Mouse (Mus musculus): ENCODE measurements around the gene Zmpste24. TPM values are rescaled to one million over a fixed set of nuclear protein-coding genes. Genes with fewer than 3 reads are reported as not detected.

Gene Zmpste24
- total and polyA plus RNA-seq, 3 experiments: 4.4 to 71.8 (median 58.2) TPM

DNA sequence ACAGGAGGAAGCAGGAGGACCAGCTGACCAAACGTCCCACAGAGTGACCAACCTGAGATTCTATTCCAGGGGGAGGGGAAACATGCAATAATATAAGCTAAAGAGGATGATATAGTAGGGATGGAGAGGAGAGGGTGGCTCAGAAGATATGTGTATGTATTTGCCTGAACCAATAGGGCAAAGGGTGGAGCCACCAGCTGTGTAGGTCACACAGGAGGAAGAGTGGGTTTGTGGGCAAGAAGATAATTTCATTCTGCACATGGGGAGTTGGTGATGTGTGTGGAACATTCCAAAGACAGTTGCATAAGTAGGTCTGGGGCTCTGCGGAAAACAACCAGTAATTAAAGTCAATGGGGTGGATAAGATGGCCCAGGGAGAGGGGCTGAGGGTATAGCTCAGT is 72.4 kb downstream of the Zmpste24 start:
- no peak for DNase-seq (ENCODE audit: low spot score)

DNA sequence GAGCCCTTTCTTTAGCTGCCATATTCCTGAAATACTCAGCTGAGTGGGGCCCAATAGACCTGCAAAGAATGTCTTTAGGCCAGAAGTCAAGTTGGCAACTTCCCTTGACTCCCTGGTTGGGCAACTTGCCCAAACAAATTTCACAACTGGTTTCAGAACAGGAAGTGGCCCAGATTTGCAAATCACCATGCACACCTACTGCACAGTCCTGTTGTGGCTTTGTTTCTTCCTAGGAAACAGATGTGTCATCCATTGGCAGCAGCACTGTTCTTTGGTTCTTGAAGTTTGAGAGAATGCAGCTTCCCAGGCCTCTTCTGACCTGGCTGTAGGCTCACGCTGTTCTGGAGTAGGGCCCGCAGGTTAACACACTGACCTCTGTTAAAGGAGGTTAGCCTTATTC is 74.1 kb downstream of the Zmpste24 start:
- Histone ChIP-seq H3K9me3 (replicated peaks) (no peaks in the 10 kb centered on the region), H3K4me3 (ENCODE audit: low read depth, low read length) (no peak overlapping the region), H3K27me3 (ENCODE audit: insufficient read depth, low read length) (no peaks in the 10 kb centered on the region), H3K36me3 (replicated peaks) (no peaks in the 10 kb centered on the region), H3K4me1 (ENCODE audit: insufficient read depth, low read depth, low read length) (peaks cover 35% of the 10 kb centered on the region)
- no peak for TF ChIP-seq TAL1 (conservative IDR thresholded peaks at IDR 0.05; ENCODE audit: low read depth, low read length)
- DNase-seq (ENCODE audit: low spot score) (no peak), ATAC-seq (ENCODE audit: extremely low read depth, insufficient number of reproducible peaks, low FRiP score, poor library complexity, severe bottlenecking) (no peak)

More for the DNA sequence above, 72.4 kb downstream of the Zmpste24 start:
- no peaks in the 10 kb centered on the region for H3K9me3 ChIP-seq (replicated peaks)
- ATAC-seq (ENCODE audit: extremely low read depth, insufficient number of reproducible peaks, low FRiP score, poor library complexity, severe bottlenecking): no peak
- no peak for TF ChIP-seq GATA2 (IDR thresholded peaks at IDR 0.05; ENCODE audit: borderline replicate concordance, low read depth, low read length)
- H3K27me3 ChIP-seq (ENCODE audit: insufficient read depth, low read length): no peaks in the 10 kb centered on the region
- peaks cover 34% of the 10 kb centered on the region for H3K4me1 ChIP-seq (ENCODE audit: insufficient read depth, low read depth, low read length)
- H3K36me3 ChIP-seq (replicated peaks): no peaks in the 10 kb centered on the region
- no peak overlapping the region for H3K4me3 ChIP-seq (ENCODE audit: low read depth, low read length)

DNA sequence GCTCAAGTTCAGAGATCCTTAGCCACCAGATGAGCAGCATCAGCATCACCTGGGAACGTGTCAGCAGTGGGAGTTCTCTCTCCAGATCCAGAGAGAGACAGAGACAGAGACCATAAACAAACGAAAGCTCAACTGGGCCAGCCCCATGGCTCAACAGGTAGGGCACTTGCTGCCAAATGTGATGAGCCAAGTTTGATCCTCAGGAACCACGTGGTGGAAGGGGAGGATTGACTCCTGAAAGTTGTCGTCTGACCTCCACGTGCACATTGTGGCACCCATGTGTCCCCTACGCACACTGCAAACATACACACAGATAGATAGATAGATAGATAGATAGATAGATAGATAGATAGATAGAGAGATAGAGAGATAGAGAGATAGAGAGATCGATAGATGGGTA is 74.6 kb downstream of the Zmpste24 start:
- no peak for TF ChIP-seq GATA1 (IDR thresholded peaks at IDR 0.05; ENCODE audit: borderline replicate concordance, low read length)
- no peak for TF ChIP-seq TAL1 (conservative IDR thresholded peaks at IDR 0.05; ENCODE audit: low read depth, low read length)
- Histone ChIP-seq H3K27me3 (ENCODE audit: insufficient read depth, low read length) (no peaks in the 10 kb centered on the region), H3K4me1 (ENCODE audit: insufficient read depth, low read depth, low read length) (peaks cover 31% of the 10 kb centered on the region), H3K9me3 (replicated peaks) (no peaks in the 10 kb centered on the region), H3K4me3 (ENCODE audit: low read depth, low read length) (no peak overlapping the region), H3K36me3 (replicated peaks) (no peaks in the 10 kb centered on the region)
- ATAC-seq (ENCODE audit: extremely low read depth, insufficient number of reproducible peaks, low FRiP score, poor library complexity, severe bottlenecking) (no peak), DNase-seq (ENCODE audit: low spot score) (no peak)

DNA sequence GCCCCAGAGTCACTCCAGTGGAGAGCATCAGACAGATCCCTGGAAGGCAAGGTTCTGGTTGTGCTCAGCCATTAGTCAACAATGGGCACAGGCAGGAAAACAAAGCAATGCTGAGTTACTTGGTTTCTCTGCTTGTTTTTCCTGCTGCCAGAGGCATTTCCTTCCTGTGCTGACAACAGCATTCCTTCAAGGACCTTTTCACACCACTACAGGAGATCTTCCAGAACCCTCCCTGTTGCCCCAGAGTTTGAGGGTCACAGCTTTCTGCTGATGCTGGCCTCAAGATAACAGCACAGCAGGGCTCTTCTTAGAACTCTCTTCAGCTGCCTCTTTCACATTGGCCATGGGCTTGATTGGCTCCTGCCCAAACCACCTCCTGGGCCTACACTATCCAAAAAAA is 76.1 kb downstream of the Zmpste24 start:
- ATAC-seq (ENCODE audit: extremely low read depth, insufficient number of reproducible peaks, low FRiP score, poor library complexity, severe bottlenecking): no peak
- no peak overlapping the region for H3K4me3 ChIP-seq (ENCODE audit: low read depth, low read length)
- TF ChIP-seq GATA1 (IDR thresholded peaks at IDR 0.05; ENCODE audit: borderline replicate concordance, low read length) (no peak), GATA2 (IDR thresholded peaks at IDR 0.05; ENCODE audit: borderline replicate concordance, low read depth, low read length) (no peak), CTCF (IDR thresholded peaks at IDR 0.05; ENCODE audit: low read depth, low read length) (no peak), TAL1 (conservative IDR thresholded peaks at IDR 0.05; ENCODE audit: low read depth, low read length) (no peak), POLR2AphosphoS5 (IDR thresholded peaks at IDR 0.05; ENCODE audit: insufficient replicate concordance, low read depth, low read length) (no peak)

GRCm38 (mm10) chr4:121020040-121020790 is 77.8 kb downstream of the Zmpste24 start:
- no peaks in the 10 kb centered on the region for H3K27me3 ChIP-seq (ENCODE audit: insufficient read depth, low read length)
- DNase-seq (ENCODE audit: low spot score) (no peak), ATAC-seq (ENCODE audit: extremely low read depth, insufficient number of reproducible peaks, low FRiP score, poor library complexity, severe bottlenecking) (no peak)
- peaks cover 43% of the 10 kb centered on the region for H3K4me1 ChIP-seq (ENCODE audit: insufficient read depth, low read depth, low read length)
- no peaks in the 10 kb centered on the region for H3K36me3 ChIP-seq (replicated peaks)
- TF ChIP-seq GATA2 (IDR thresholded peaks at IDR 0.05; ENCODE audit: borderline replicate concordance, low read depth, low read length) (no peak), POLR2AphosphoS5 (IDR thresholded peaks at IDR 0.05; ENCODE audit: insufficient replicate concordance, low read depth, low read length) (no peak), CTCF (IDR thresholded peaks at IDR 0.05; ENCODE audit: low read depth, low read length) (no peak), TAL1 (conservative IDR thresholded peaks at IDR 0.05; ENCODE audit: low read depth, low read length) (no peak), GATA1 (IDR thresholded peaks at IDR 0.05; ENCODE audit: borderline replicate concordance, low read length) (no peak)
- no peaks in the 10 kb centered on the region; the same call in 1 of the 2 replicates for H3K9me3 ChIP-seq (replicated peaks)
- no peak overlapping the region for H3K4me3 ChIP-seq (ENCODE audit: low read depth, low read length)

More for the DNA sequence above, 76.1 kb downstream of the Zmpste24 start:
- Histone ChIP-seq H3K27me3 (ENCODE audit: insufficient read depth, low read length) (no peaks in the 10 kb centered on the region), H3K4me1 (ENCODE audit: insufficient read depth, low read depth, low read length) (peaks cover 42% of the 10 kb centered on the region), H3K9me3 (replicated peaks) (no peaks in the 10 kb centered on the region; the same call in 1 of the 2 replicates), H3K36me3 (replicated peaks) (no peaks in the 10 kb centered on the region)
- DNase-seq (ENCODE audit: low spot score): no peak

GRCm38 (mm10) chr4:121018250-121018649 is 79.8 kb downstream of the Zmpste24 start:
- peaks cover 54% of the 10 kb centered on the region for H3K4me1 ChIP-seq (ENCODE audit: insufficient read depth, low read depth, low read length)
- H3K36me3 ChIP-seq (replicated peaks): peaks cover 4% of the 10 kb centered on the region
- no peaks in the 10 kb centered on the region for H3K27me3 ChIP-seq (ENCODE audit: insufficient read depth, low read length)
- TF ChIP-seq POLR2AphosphoS5 (IDR thresholded peaks at IDR 0.05; ENCODE audit: insufficient replicate concordance, low read depth, low read length) (no peak), GATA1 (IDR thresholded peaks at IDR 0.05; ENCODE audit: borderline replicate concordance, low read length) (no peak), CTCF (IDR thresholded peaks at IDR 0.05; ENCODE audit: low read depth, low read length) (no peak), TAL1 (conservative IDR thresholded peaks at IDR 0.05; ENCODE audit: low read depth, low read length) (no peak), GATA2 (IDR thresholded peaks at IDR 0.05; ENCODE audit: borderline replicate concordance, low read depth, low read length) (no peak)
- no peak for ATAC-seq (ENCODE audit: extremely low read depth, insufficient number of reproducible peaks, low FRiP score, poor library complexity, severe bottlenecking)
- no peaks in the 10 kb centered on the region; the same call in 1 of the 2 replicates for H3K9me3 ChIP-seq (replicated peaks)
- H3K4me3 ChIP-seq (ENCODE audit: low read depth, low read length): no peak overlapping the region
- no peak for DNase-seq (ENCODE audit: low spot score)
